Mouse (Mus musculus): Measurements from ENCODE around the gene Pik3r6.

Pik3r6 gene

GRCm38 (mm10) chr11:68585890-68586289 lies 83.1 kb downstream of the Pik3r6 start:
- DNase-seq = peak; percentile 34

- DNase-seq = no peak
Observed at GRCm38 (mm10) chr11:68586721-68587120, 83.9 kb downstream of the Pik3r6 start, which contains the start of gene Ccdc42. Ccdc42 (plus strand) TSS chr11:68587021.

GRCm38 (mm10) chr11:68589055-68589809 lies 86.4 kb downstream of the Pik3r6 start:
- peak; percentile 90 for DNase-seq

GRCm38 (mm10) chr11:68591708-68592107 lies 88.9 kb downstream of the Pik3r6 start:
- no peak for DNase-seq

- DNase-seq = no peak
Observed at GRCm38 (mm10) chr11:68593247-68593646, 90.4 kb downstream of the Pik3r6 start.

GRCm38 (mm10) chr11:68597912-68598311 lies 95.1 kb downstream of the Pik3r6 start:
- DNase-seq = no peak

- DNase-seq = peak; percentile 84
Observed at GRCm38 (mm10) chr11:68600551-68601021, 97.8 kb downstream of the Pik3r6 start.

GRCm38 (mm10) chr11:68601486-68601991 lies 98.7 kb downstream of the Pik3r6 start:
- peak; percentile 64 for DNase-seq

Measured in lung, postnatal 10 days (tissue).